Mouse (Mus musculus) kidney, postnatal 25 days (tissue): ENCODE measurements at regions not wholly inside any gene's neighbourhood (a gene's known extent, or its start where the extent isn't known, plus 50 kb on each side); places are given as distances from the start of the nearest gene placed in this dataset.
"Not testable (repeated sequence)": the region's sequence is repeated elsewhere in the genome, so short reads cannot be mapped to it uniquely, and the experiment has no call there.

Experiments
- DNase-seq, 2 experiments: peaks; one replicate each; pipeline ENCODE4 v3.0.0; 2021; ENCODE audit warnings: mixed read lengths in 2 of 2

DNA sequence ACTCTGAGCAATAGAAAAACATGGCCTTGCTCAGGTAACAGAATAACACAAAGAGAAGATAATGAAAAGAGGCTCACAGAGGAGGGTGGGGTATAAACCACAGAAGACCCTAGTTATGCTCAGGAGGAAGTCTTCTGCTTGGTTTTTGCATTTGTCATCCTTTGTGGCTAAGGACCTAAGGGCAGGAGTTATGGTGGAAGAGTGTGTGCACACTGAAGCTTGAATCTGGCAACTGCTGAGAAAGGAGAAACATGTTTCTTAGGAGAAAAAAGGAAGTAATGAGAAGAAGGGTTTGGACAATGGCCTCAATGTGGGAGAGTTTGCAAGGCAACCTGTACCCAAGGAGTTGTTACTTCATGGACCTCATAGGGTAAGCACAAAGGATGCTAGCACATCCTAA is 106.8 kb upstream of the Nyap2 start:
- DNase-seq, result no peak

DNA sequence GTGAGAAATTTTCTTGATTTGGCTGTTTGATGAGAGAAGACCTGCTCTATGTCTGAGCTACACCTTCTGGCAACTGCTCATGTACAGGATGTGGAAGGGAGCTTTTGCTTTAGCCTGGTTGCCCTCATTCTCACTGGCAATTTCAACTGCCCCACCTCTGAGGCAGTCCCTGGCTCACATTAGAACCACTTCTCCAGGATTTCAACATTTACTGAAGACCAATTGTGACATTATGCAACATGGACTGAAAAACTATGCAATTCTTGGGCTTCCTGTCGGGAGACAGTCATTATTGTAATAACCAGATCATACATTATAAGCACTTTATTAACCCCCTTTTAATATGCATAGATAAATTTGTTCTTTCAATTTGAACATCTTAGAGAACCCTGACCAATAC is 107.6 kb upstream of the Nyap2 start:
- DNase-seq, result no peak

GRCm38 (mm10) chr1:80965792-80966191 is 111.0 kb upstream of the Nyap2 start:
- DNase-seq, result no peak

- DNase-seq, result no peak
These were observed 112.4 kb upstream of the Nyap2 start for GRCm38 (mm10) chr1:80964376-80964775.

- no peak for DNase-seq
These were observed 112.9 kb upstream of the Nyap2 start for GRCm38 (mm10) chr1:80963838-80964237.

DNA sequence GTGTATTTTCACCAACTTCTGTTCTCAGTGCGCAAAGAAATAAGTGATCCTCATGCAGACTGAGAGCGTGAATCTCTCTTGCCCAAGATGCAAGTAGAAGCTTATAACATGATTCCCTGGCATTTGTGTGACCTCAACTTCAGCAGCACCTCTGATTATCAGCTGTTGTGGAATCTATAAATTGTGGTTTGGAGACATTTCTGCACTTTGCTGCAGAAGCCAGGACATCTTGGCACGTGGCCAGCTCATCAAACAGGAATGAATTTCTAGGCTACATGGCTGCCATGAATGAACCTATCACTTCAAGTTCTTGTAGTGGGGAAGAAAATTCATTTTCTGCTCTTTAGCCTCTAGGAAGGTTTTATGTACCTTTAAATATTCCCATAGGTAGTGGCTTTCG is 126.3 kb upstream of the Nyap2 start:
- peak in 1 of 2 experiments; percentile 13 for DNase-seq

DNA sequence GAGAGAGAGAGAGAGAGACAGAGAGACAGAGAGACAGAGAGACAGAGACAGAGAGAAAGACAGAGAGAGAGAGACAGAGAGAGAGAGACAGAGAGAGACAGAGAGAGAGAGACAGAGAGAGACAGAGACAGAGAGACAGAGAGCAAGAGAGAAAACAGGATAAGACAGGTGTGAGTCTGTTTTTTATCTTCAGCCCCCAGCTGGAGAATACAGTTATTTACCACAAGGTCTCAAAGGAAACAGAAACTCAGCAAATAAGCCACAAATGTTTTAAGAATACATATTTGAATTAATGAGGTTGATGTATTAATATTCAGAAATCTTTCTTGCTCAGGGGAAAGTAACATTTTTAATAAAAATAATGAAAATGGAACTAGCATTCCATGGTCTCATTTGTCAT is 130.7 kb upstream of the Nyap2 start:
- DNase-seq, result not testable (repeated sequence)

DNA sequence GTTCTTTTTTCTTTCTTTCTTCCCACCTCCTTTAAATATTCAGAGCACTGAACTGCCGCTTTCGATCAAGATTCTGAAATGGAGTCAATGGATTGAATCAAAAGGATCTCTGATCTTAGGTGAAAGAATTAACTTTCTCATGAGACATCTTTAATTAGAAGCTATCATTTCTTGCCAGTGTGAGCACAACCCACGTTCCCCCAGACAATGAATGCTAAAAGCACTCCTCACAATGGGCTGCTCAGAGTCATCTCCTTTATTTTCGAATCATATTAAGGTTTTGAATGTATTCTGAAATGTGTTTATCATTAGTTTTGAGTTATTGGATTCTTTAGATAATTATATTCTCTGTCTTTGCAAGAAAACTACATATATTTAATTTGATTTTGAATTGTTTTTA is 137.4 kb upstream of the Nyap2 start:
- no peak for DNase-seq

DNA sequence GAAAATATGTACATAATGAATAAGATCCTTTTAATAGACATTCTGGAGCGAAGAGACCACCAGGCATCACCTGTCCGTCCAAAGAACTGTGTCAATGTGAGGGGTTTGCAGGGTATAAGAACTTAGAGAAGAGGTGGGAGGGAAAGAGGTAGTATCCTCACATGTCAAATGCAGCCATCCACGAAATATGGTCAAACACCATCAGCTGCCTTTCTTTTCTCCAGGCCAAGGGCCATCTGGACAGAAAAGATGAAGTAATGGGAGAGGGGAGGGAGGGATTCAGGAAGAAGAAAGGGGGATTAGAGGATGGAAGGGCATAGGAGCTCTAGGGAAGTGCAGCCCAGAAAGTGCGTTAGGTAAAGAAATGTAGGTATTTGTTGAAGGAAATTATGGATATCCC is 141.0 kb upstream of the Dock10 start:
- no peak for DNase-seq

DNA sequence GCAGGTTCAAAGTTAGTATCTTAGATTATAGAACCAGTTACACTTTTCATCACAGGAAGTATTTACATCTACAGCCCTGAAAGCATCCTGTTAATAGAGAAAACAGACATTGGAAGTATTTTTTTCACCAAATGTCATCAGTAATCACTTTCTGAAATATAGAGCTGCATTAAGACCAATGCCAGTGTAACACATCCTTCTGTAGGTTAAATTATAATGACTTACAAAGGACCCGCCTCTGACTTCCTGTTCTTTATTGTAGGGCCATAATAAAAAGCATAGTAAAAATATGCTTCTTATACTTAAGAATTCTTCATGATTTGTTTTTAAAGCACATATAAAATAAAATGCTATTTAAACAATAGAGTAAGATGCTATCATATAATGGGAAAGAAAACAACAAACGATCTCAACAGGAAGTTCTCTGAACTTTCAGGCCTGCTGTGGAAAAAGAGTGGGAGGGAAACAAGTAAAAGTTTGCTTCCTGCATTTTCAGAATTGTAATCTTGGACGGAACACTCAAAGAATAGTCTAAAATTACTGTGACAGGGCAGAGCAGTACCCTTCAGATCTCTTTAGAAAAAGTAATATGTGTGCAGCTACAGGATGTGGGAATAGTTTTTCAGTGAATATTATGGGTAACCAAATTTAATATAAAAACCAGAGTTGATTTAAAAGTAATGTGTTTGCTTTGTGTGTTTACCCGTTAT is 116.0 kb upstream of the Dock10 start:
- no peak for DNase-seq

DNA sequence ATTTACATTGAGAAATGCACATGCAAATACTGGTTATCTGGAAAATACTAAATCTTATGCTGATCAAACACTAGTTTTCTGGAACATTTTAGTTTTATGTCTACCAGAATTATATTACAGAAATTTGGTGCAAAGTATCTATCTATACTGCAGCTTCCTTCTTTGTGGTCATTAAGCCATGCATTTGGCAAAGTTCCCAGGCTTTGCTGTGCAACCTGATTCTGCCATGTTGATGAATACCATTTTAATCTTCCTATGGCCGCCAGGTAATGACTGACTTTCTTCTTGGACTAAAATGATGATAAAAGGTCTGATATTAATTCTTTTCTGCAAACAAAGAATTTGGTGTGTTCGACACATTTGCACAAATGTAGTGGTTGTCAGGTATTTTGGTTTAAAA is 115.3 kb upstream of the Dock10 start:
- no peak for DNase-seq

GRCm38 (mm10) chr1:80868805-80869204 is 110.5 kb upstream of the Dock10 start:
- DNase-seq, result no peak

- no peak for DNase-seq
These were observed 98.7 kb upstream of the Dock10 start for GRCm38 (mm10) chr1:80856981-80857380.

DNA sequence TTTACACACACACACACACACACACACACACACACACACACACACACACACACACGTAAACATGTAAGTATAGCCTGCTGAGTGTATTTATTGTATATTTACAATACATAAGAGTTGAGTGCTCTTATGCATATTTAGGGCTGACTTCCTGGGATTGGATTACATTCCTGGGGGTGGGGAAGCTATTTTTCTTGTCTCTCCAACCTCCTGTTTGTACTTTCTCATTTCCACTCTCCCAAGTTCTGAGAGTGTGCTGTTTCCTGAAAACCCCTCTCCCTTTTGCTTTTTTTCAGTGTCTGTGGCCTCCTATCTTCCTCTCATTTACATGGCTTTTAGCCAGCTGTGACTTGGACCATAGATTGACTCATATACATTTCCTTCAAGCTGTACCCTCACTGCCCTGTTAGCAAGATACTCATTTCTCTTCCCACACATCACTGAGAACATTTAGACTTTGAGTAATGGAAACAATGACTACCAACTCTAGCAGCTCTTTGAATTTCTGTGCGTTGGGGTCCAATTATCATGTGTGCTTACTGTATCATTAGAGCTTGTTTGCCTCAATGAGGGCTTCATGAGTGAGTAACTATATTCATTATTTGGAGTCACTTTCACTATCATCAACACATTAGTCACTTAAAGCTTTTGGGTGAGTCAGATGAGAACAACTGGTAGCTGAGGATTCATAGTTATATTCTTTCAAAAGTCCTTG is 96.8 kb upstream of the Dock10 start:
- no peak for DNase-seq

GRCm38 (mm10) chr1:80854289-80854701 is 96.0 kb upstream of the Dock10 start:
- DNase-seq, result no peak

- DNase-seq, result no peak
These were observed 94.4 kb upstream of the Dock10 start for GRCm38 (mm10) chr1:80852761-80853160.

- DNase-seq, result no peak
These were observed 72.0 kb upstream of the Dock10 start for GRCm38 (mm10) chr1:80830196-80830794.

GRCm38 (mm10) chr1:80826383-80826782 is 68.1 kb upstream of the Dock10 start:
- DNase-seq, result no peak

DNA sequence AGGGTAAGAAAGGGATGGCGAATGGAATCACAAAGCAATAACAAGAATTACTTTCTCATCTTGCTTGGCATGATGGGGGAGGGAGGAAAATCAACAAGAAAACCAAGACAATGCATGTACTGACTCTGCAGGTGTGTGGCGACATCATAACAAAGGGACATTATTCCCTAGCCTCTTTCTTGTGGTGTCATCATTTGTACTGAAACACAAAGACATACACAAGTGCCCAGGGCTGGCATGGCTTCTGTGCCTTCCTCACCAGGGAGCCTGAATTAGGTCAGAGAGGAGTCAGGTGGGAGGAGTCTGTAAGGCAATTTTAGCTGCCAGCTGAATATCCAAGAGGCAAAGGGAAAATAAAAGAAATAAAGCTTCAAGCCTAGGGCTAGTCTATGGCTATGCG is 65.6 kb upstream of the Dock10 start:
- no peak for DNase-seq

DNA sequence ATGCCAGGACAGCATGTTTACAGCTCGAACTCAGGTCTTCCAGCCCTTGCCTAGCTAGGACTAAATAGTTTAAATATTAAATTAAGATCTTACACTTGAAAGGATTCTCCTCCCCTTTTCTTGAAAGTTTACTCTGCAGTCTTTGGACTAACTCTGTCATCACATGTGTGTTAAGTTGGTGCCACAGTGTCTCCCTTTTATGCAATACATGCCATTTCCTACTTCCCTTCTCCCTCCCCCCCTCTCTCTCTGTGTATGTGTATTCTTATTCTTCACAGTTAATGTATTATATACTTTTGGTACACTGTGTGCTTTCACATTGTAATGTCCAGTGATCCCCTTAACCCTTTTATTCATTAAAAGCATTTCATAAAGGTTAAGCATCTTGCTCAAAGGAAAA is 63.9 kb upstream of the Dock10 start:
- no peak for DNase-seq

DNA sequence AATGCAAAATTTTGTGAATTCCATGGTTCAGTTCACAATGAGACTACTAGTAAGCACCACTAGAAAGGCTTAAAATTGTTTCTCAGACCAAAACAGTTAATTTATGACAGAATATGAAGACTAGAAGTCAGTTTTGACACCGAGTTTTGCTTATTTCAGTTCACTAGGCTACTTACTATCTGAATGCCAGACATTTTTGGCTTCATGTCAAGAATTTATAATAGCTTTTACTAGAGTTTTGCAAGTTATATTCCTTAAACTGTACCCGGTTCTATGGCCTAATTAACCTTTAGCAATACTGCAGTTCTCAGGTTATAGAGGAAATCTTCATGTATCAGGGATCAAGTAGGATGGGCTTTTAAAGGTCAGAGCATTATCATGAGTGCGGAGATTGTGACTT is 54.6 kb upstream of the Dock10 start:
- no peak for DNase-seq
